Mouse (Mus musculus) common myeloid progenitor, adult 5-6 weeks (primary cell): ENCODE measurements around the gene Foxc2. TPM values are rescaled to one million over a fixed set of nuclear protein-coding genes. Genes with fewer than 3 reads are reported as not detected.
A peak's percentile ranks its signal among the peaks of the same experiment; 100 is the strongest.

Source experiments
- ATAC-seq: replicated peaks from 2 replicates; pipeline ENCODE4 v1.8.0; 2016; ENCODE audit warnings: low read depth, mild to moderate bottlenecking, moderate TSS enrichment, inconsistent platforms; ENCODE audit not compliant: poor library complexity, severe bottlenecking
- total RNA-seq: library from RNA; stranded (forward); fragments of 200-1000, 187-1606 nt; gene quantifications from 2 replicates; pipeline ENCODE4 v1.2.3, GENCODE M21; 2017

Gene Foxc2
- total RNA-seq, 1 experiment from 2014 or later: not detected

- no peak for ATAC-seq
Observed at GRCm38 (mm10) chr8:121117906-121118305, 1.9 kb downstream of the Foxc2 start.

DNA sequence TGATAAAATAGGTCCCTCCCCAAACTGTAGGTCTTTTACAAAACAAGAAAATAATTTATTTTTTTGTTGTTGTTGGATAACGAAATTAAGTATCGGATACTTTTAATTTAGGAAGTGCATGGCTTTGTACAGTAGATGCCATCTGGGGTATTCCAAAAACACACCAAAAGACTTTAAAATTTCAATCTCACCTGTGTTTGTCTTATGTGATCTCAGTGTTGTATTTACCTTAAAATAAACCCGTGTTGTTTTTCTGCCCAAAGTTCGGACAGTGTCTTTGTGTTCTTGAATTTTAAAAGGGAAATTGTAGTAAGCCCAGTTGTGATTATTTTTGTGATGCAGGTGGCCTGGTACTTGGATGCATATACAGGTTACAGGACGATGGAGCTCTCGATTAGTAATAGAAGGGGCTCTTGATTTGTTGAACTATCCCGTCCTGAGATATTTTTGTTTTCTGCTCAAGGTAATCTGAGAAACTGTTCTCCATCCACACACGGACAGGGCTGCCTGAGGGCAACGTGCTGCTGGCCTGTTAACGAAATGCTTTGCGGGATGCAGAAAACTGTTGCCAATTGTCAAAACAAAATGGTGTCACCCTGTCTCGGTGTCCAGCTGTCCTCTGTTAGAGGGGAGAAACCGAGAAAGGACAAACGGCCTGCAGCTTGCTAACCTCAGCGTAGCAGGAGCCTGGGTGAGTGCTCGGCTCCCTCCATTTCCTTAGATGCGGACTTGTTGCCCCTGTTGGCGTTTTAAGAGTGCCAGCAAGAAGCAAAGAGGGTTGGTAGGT is 2.9 kb downstream of the Foxc2 start:
- ATAC-seq: no peak

DNA sequence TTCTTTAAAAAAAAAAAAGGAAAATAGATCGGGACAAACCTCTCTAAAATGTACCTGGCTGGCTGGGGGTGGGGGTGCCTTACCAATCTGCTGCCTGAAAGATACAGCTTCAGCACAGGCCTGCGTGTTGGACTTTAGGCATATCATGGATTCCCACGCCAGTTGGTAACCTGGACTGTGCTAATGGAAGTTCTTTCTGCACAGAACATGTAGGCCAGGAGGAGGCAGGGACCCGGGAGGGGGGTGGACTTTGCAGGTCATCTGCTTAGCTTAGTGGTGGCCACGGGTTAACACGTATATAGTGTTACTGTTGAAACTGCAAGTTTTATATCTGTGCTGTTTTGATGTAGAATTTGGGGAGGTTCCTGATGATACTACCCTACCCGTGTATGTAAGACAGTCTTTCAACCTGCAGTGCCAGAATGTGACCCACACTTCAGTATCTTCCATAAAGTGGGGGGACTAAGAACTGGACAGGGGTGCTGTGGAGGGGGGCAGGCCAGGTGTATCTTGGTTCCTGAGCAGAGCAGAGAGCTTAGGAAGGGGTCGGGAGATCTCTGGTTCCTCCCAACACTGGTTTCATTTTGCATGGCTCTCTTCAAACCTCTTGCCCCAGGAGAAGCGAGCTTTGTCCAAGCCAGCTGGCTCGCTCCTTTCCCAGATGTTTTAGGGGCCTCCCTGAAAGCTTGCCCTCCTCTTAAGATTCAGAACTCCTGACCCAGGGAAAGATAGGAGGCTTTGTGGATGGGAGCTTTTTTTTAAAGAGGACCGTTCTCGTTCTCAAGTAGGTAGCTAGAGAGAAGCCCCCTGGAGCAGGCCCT is 3.9 kb downstream of the Foxc2 start:
- no peak for ATAC-seq

- peak; percentile 8; the same call in 1 of the 2 replicates for ATAC-seq
Observed at GRCm38 (mm10) chr8:121120456-121121419, 4.8 kb downstream of the Foxc2 start.

DNA sequence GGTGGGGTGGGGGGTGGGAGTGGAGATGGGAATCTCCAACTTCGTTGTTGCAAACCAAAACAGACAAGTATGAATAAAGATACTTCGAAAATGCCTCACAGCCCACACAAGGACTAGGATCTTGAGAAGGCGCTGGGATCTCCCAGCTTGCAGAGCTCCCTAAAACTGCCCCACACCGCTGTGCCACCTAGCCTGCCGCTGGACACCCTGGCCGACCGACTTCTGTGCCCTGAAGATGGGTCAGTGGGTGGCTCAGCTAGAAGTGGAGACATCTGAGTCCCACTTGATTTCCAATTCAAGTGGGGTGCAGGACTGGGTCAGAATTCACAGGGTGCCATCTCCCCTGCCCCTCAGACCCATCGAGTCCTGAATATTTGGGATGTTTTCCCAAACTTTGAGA is 5.7 kb downstream of the Foxc2 start:
- ATAC-seq: no peak

DNA sequence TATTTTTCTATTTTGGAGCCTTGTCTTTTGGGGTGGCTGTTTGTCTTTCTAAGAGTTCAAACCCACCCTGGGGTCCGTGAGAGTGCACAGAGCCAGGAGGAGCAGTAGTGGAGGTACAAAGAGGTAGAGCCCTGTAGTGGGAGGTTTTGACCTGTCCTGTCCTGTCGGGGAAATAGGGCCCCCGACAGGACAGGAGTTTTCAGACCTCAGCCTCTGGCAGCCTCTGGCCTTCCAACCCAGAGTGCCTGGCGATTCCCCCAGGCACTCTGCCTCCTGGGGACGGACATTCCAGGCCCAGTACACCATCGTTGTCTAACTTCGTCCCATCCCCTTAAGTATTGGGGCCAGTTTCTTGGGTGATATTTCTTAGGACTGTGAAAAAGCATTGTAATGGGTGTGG is 6.4 kb downstream of the Foxc2 start:
- ATAC-seq: no peak

DNA sequence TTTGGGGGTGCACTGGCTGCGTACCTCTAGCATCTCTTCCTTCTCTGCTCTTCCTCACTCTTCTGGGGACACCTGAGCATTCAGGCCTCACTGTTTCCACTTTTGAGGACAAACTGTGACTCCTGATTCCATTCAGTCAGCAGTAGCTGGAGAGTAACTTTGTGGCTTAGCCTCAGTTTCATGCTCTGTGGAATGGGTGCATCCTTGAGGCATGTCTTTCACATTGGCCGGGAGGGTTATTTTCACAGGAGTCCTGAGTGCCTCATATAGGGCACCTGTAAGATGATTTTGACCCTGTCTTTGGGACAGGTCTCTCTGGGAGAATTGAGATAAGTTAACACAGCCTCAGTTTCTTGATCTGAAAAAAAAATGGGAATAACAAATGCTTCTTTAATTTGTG is 7.1 kb downstream of the Foxc2 start:
- ATAC-seq: no peak

DNA sequence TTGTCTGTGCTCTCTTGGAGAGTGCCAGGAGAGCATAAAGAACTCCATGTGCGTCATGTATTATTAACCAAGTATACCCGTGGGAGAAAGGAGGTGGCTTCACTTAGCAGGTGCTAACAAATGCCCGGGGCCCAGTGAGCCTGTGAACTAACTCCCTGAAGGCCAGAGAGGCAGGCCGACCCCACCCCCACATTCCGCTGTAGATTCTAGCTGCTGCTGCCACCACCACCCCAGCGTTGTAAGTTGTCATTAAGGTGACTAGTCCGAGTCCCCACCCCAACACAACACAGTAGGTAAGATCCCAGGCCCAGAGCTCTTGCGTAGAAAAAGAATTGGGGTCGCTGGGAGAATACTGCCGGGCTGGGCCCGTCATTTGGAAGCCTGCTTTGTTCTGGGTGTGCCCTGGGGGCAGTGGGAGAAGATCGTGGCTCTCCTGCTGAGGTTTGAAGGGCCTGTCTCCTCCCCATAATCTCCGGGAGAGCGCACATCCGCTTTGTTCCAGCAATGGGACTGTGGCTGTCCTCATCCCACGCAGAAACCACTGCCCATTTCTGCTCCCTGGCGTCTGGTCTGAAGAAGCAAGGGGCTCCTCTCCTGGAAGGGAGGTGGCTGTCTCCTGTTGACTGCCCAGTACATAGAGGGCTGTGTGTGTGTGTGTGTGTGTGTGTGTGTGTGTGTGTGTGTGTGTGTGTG is 8.7 kb downstream of the Foxc2 start:
- no peak for ATAC-seq

GRCm38 (mm10) chr8:121125311-121125876 is 9.4 kb downstream of the Foxc2 start:
- peak; percentile 75 for ATAC-seq

DNA sequence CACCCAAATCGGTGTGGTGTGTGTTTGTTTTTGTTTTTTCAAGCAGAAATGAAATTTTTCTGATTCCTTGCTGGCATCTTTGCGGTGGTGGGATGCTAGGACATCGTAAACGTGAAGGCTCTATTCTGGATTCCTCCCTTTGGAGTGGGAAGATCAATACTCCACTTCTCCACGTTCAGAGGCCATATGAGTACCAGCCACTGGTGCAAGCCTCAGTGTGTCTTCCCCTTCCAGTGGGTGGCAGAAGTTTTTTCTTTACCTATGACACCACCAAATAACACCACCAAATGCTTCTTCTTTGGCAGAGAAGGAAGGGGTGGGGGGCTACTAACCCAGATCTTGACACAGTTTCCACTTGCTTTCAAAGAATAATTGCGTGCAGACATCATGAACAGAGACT is 10.2 kb downstream of the Foxc2 start:
- no peak for ATAC-seq

GRCm38 (mm10) chr8:121126694-121127093 is 10.7 kb downstream of the Foxc2 start:
- no peak for ATAC-seq

DNA sequence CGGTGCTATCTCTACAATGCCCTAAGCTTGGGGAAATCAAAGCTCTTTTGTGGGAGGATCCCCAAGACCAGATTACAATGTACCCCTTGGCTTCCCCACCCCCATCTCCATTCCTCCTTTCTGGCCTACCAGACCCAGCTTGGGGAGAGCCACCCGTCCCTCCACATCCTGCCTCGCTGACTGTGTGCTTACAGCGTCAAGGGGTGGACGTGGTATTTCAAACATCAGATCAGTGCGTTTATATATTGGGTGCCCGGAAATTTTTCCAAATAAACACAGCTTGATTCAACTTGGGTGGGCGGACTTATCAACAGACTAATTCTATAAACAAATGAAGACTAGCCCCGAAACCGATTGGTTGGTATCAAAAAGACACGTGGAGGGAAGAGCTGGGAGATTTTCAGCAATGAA is 11.3 kb downstream of the Foxc2 start:
- ATAC-seq: no peak

GRCm38 (mm10) chr8:121127756-121128375 is 11.9 kb downstream of the Foxc2 start, which contains the start of gene Foxl1:
Gene Foxl1 (plus strand): TSS chr8:121127940.
- ATAC-seq: no peak

- no peak for ATAC-seq
Observed at GRCm38 (mm10) chr8:121128531-121129264, 12.7 kb downstream of the Foxc2 start.

DNA sequence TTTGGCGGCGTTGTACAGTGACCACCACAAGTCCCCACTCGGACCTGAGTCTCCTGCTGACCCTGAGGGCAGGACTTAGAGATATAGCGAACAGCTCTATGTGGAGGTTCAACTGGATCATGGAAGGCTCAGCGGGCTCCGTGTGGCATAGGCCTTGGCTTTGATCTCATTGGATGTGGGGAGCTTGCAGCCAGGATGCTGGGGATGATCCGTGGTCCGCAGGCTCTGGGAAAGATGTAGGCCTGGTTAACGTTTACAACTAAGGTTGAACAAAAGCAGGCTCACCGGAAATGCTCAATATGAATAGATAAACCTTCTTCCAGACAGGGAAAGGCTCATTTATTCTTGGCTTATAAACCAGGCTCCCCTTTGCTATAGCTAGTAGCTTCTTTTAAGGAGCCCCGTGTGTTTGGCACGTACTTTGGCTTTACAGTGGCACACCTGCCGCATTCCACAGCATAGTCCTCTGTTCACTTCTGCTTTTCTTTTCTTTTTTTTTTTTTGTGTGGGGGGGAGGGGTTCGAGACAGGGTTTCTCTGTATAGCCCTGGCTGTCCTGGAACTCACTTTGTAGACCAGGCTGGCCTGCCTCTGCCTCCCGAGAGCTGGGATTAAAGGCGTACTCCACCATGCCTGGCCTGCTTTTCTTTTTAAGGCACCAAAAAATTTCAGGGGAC is 13.4 kb downstream of the Foxc2 start:
- ATAC-seq: no peak

DNA sequence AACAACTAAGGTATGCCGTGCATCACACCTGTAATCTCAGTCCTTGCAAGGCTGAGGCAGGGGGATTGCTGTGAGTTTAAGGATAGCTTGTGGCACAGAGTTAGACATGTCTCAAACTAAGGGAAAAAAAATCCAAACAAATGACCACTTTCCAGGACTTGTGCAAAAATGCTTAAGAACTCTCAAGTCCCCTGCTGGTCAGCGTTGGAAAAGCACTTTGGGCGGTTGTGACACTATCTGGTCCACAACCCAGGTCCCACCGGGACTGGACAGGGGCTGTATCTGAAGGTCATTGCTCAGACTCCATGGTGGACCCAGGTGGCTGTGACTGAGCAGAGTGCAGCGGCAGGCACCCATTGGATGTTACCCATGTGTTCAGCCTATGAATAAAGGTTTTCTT is 14.6 kb downstream of the Foxc2 start:
- peak; percentile 31; the same call in 1 of the 2 replicates for ATAC-seq

GRCm38 (mm10) chr8:121132961-121133513 is 17.1 kb downstream of the Foxc2 start:
- no peak for ATAC-seq
